Mouse (Mus musculus): Measurements from ENCODE around the gene 1810049J17Rik. TPM values are rescaled to one million over a fixed set of nuclear protein-coding genes. Genes with fewer than 3 reads are reported as not detected.

1810049J17Rik gene
- polyA plus RNA-seq, 1 experiment = not detected

- Histone ChIP-seq H3K4me1 (ENCODE audit: control insufficient read depth, insufficient read depth, low read length) (peaks cover 2% of the 10 kb centered on the region; the same call in 1 of the 2 replicates), H3K4me3 (ENCODE audit: insufficient read depth, low read depth, low read length) (no peak overlapping the region), H3K27ac (ENCODE audit: insufficient read depth, low read depth, low read length) (no peak overlapping the region)
- no peak for TF ChIP-seq POLR2A (IDR thresholded peaks at IDR 0.05; ENCODE audit: insufficient read depth, low read depth, low read length)
- TF ChIP-seq CTCF (IDR thresholded peaks at IDR 0.05; ENCODE audit: insufficient read depth, low read depth, low read length) = no peak
- WGBS = 85% methylated on average over 4 of the region's 4 CpGs
These were observed 12.7 kb upstream of the 1810049J17Rik start for GRCm38 (mm10) chr15:12334381-12334780.

DNA sequence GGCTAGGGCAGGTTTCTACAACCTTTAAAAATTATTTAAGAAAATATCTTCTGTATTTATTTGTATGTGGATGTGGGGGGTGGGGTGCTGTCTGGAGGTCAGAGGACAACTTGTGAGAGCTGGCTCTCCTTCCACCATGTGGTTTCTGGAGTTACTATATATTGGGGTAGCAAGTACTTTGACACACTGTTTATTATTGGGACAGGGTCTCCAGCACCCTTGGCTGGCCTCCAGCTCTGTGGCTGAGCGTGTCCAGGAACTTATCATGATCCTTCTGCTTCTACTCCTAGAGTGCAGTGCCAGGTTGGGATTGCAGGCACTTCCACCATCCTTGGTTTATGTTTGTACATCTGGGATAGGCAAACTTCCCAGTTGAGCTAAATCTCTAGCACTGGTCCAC is 9.6 kb upstream of the 1810049J17Rik start:
- TF ChIP-seq CTCF (IDR thresholded peaks at IDR 0.05; ENCODE audit: insufficient read depth, low read depth, low read length) = no peak
- no peak for TF ChIP-seq POLR2A (IDR thresholded peaks at IDR 0.05; ENCODE audit: insufficient read depth, low read depth, low read length)
- Histone ChIP-seq H3K27ac (ENCODE audit: insufficient read depth, low read depth, low read length) (no peak overlapping the region), H3K4me3 (ENCODE audit: insufficient read depth, low read depth, low read length) (no peak overlapping the region), H3K4me1 (ENCODE audit: control insufficient read depth, insufficient read depth, low read length) (peaks cover under 1% of the 10 kb centered on the region; the same call in 1 of the 2 replicates)
- 56% methylated on average over 1 of the region's 1 CpGs for WGBS

DNA sequence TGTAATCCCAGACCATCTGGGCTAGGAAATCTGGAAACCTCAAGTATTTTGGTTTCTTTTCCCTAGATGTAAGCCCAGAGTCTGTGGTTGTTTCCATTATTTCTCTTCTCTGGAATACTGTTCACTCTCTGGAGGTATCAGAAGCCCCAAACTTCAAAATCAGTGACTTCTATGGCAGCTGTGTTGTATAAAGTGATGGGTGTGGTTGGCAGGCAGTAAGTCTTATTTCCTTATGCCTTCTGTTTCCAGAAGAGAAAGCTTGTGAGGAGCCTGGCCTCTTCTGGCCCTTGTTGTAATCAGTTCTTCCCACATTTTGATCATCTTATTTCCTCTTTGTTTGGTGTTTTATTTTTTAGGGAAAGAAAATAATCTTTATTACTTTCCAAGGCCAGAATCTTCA is 9.2 kb upstream of the 1810049J17Rik start:
- Histone ChIP-seq H3K4me3 (ENCODE audit: insufficient read depth, low read depth, low read length) (no peak overlapping the region), H3K4me1 (ENCODE audit: control insufficient read depth, insufficient read depth, low read length) (no peaks in the 10 kb centered on the region), H3K27ac (ENCODE audit: insufficient read depth, low read depth, low read length) (no peak overlapping the region)
- TF ChIP-seq POLR2A (IDR thresholded peaks at IDR 0.05; ENCODE audit: insufficient read depth, low read depth, low read length) (no peak), CTCF (IDR thresholded peaks at IDR 0.05; ENCODE audit: insufficient read depth, low read depth, low read length) (no peak)

- WGBS = 88% methylated on average over 3 of the region's 3 CpGs
These were observed 8.7 kb upstream of the 1810049J17Rik start for GRCm38 (mm10) chr15:12330389-12330788.

GRCm38 (mm10) chr15:12324326-12324725 is 2.6 kb upstream of the 1810049J17Rik start:
- H3K27ac ChIP-seq (ENCODE audit: insufficient read depth, low read depth, low read length) = no peak overlapping the region
- TF ChIP-seq POLR2A (IDR thresholded peaks at IDR 0.05; ENCODE audit: insufficient read depth, low read depth, low read length) = no peak
- no peak for TF ChIP-seq CTCF (IDR thresholded peaks at IDR 0.05; ENCODE audit: insufficient read depth, low read depth, low read length)
- peaks cover 5% of the 10 kb centered on the region; the same call in 1 of the 2 replicates for H3K4me1 ChIP-seq (ENCODE audit: control insufficient read depth, insufficient read depth, low read length)
- 89% methylated on average over 1 of the region's 1 CpGs for WGBS
- no peak overlapping the region for H3K4me3 ChIP-seq (ENCODE audit: insufficient read depth, low read depth, low read length)

More at GRCm38 (mm10) chr15:12330389-12330788, 8.7 kb upstream of the 1810049J17Rik start:
- no peak overlapping the region for H3K4me3 ChIP-seq (ENCODE audit: insufficient read depth, low read depth, low read length)
- TF ChIP-seq POLR2A (IDR thresholded peaks at IDR 0.05; ENCODE audit: insufficient read depth, low read depth, low read length) = no peak
- TF ChIP-seq CTCF (IDR thresholded peaks at IDR 0.05; ENCODE audit: insufficient read depth, low read depth, low read length) = no peak
- H3K27ac ChIP-seq (ENCODE audit: insufficient read depth, low read depth, low read length) = no peak overlapping the region
- H3K4me1 ChIP-seq (ENCODE audit: control insufficient read depth, insufficient read depth, low read length) = peaks cover 3% of the 10 kb centered on the region; the same call in 1 of the 2 replicates

DNA sequence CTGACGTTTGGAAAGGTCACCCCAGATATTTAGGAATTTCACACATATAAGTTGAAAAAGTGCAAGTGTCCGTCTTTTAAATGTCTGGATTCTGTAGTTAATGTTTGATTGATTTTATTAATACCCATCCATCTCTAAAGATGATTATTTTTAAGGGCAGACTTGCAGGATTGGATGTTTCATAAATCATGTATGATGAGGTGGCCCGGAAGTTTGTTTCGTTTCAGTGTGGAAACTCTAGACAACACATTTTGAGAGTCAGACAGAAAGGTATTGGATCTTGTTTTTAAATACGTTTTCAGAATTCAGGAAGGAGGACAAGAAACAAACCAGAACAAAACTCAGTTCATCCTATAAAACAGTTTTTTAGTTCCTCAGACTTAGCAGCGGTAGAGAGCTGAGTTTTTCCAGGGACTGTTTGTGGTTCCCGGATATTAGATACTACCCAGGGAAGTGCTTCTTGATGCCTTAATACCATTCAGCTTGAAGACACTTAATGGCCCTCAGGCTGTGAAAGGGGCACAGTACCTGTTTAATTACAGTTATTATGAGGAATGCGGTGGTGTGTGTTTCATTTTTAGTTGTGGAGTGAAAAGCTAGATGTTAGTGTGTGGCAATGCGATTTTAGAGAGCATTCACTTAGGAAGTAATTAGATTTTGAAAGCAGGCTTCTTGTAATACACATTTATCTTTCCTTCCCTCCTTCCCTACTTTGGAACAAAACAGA is 1.1 kb upstream of the 1810049J17Rik start:
- 2% methylated on average over 9 of the region's 9 CpGs for WGBS
- H3K27ac ChIP-seq (ENCODE audit: insufficient read depth, low read depth, low read length) = no peak overlapping the region
- peak overlapping the region; percentile 92 for H3K4me3 ChIP-seq (ENCODE audit: insufficient read depth, low read depth, low read length)
- peaks cover 5% of the 10 kb centered on the region; the same call in 1 of the 2 replicates for H3K4me1 ChIP-seq (ENCODE audit: control insufficient read depth, insufficient read depth, low read length)
- TF ChIP-seq POLR2A (IDR thresholded peaks at IDR 0.05; ENCODE audit: insufficient read depth, low read depth, low read length) (no peak), CTCF (IDR thresholded peaks at IDR 0.05; ENCODE audit: insufficient read depth, low read depth, low read length) (no peak)

DNA sequence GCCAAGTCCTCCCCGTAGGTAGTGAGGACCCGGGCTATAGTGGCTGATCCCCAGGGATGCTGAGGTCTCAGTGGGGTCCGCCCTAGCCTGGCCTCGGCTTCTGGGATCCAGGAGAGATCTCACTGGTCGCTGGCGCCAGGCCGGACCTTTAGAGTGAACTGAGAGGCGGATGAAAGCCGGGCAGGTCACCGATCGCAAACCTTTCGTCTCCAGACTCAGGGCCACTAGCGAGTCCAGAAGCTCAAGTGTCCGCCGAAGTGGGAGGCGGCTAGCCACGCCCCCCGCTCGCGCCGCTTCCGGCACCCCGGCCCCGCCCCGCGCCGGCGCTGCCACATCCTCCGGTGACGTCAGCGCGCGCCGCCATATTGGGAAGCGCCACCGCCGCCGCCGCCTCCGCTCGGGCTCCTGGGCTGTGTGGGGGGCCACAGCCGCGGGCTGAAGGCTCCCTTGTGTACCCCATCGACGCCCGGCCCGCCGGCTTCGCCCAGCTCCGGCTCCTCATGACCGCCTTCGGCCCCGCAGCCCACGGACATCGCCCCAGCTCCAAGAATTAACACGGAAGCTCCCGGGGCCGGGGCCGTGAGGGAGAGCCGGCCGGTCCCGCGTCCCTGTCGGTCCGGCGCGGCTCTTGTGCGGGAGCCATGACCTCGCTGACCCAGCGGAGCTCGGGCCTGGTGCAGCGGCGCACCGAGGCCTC is 460 bp downstream of the 1810049J17Rik start, which contains the start of gene Golph3:
TSS of gene Golph3 (plus strand) at position 360 of the 697 bp plus-strand sequence.
- peak within 1 kb of the TSS; percentile 75 for H3K27ac ChIP-seq (ENCODE audit: insufficient read depth, low read depth, low read length)
- peak within 1 kb of the TSS; percentile 92 for H3K4me3 ChIP-seq (ENCODE audit: insufficient read depth, low read depth, low read length)
- TF ChIP-seq CTCF (IDR thresholded peaks at IDR 0.05; ENCODE audit: insufficient read depth, low read depth, low read length) = no peak
- peak; percentile 89 for TF ChIP-seq POLR2A (IDR thresholded peaks at IDR 0.05; ENCODE audit: insufficient read depth, low read depth, low read length)
- peaks cover 5% of the 10 kb centered on the region; the same call in 1 of the 2 replicates for H3K4me1 ChIP-seq (ENCODE audit: control insufficient read depth, insufficient read depth, low read length)
- WGBS = under 1% methylated on average over 74 of the region's 74 CpGs

DNA sequence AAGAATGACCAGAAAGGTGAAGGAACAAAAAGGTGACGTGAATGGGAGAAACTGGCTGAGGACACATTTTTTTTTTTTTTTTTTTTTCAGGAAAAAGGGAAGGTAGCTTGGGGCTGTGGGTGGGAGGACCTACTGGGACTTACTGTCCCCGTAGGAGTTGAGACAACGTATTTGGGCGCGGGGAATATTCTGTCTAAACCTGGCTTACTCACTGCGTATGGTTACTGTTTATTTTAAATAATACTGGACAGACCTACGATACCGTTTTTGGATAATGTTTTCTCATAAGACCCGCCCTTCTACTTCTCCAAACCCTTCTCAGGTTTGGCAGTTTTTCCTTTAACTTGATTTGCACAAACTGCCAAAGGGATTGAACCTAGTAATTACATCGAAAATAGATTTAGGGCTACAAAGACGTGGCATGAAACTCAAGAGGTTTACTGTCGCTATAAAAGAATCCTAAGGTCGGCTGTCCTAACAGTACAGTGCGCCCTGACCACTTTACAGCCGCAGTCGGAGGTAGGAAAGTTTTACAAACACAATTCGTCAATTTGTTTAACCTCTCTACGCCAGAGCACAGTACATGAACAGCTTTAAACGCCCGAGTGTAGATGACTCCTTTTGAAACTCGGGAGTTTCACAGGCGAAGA is 1.1 kb downstream of the 1810049J17Rik start:
- WGBS = 1% methylated on average over 22 of the region's 22 CpGs
- 0 out of 2 replicates have a peak overlapping the region, but pooled peaks have one; percentile 35 for H3K27ac ChIP-seq (ENCODE audit: insufficient read depth, low read depth, low read length)

More for the DNA sequence above, 1.1 kb downstream of the 1810049J17Rik start:
- no peak for TF ChIP-seq CTCF (IDR thresholded peaks at IDR 0.05; ENCODE audit: insufficient read depth, low read depth, low read length)
- no peak for TF ChIP-seq POLR2A (IDR thresholded peaks at IDR 0.05; ENCODE audit: insufficient read depth, low read depth, low read length)
- H3K4me3 ChIP-seq (ENCODE audit: insufficient read depth, low read depth, low read length) = peak overlapping the region; percentile 92
- peaks cover 3% of the 10 kb centered on the region; the same call in 1 of the 2 replicates for H3K4me1 ChIP-seq (ENCODE audit: control insufficient read depth, insufficient read depth, low read length)
